ENCODE assay signal across 27 mouse cellular contexts in the genomic region with DNA sequence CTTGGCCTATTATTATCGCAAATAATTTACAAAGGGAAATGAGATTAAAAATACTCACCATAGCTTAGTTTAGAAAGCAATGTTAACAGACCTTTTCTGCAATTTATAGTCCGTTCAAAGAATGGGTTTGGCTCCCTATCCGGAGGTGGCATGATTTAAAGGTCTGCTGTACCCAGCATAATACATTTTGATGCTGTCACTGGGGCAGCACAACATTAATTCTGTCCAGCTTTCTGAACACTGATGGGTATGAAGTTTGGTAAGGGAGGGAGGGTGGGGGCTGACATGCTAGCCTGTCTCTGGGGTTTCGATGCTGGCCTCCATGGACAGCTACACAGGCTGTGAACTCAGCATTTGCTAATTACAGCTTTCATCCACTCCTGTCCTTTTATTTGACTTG.
A peak's percentile ranks its signal among the peaks of the same experiment; 100 is the strongest.
DNase-seq lines count a peak whose midpoint lies in the region; ATAC-seq and TF ChIP-seq lines count a peak whose summit lies in the region.
"Had no signal": no experiment of that assay in that cellular context is flagged by ENCODE, and none has a peak within 500 bp of the region (broad histone marks: within the 10 kb centered on the region; RNA-seq: fewer than 3 reads in every experiment).

No protein-coding gene starts in this region.

- intact Hi-C loops in heart, adult 2 months (cut with DNase I) = no loop called here

- H3K9me3 ChIP-seq in neural tube, embryonic 12.5 days = 0 out of 2 replicates have a peak, but pooled peaks cover 2% of the 10 kb centered on the region
- H3K9me3 ChIP-seq: embryonic facial prominence, embryonic 13.5 days; embryonic facial prominence, embryonic 15.5 days; forebrain, embryonic 12.5 days; G1E had no signal

- TF ChIP-seq CTCF in heart, adult 2 months (IDR thresholded peaks at IDR 0.05) = no peak

- no peak overlapping the region for H3K27ac ChIP-seq in heart, adult 2 months
- H3K27ac ChIP-seq in neural tube, embryonic 12.5 days = no peak overlapping the region
- H3K27ac ChIP-seq: embryonic facial prominence, embryonic 13.5 days; embryonic facial prominence, embryonic 15.5 days; forebrain, embryonic 10.5 days; forebrain, embryonic 12.5 days had no signal

- ATAC-seq in neural tube, embryonic 12.5 days (ENCODE audit: low FRiP score, low read depth) = peak; percentile 33; the same call in 1 of the 2 replicates
- ATAC-seq: activated CD4-positive, CD25-positive, alpha-beta regulatory T cell, adult 4 months; CD4-positive, CD25-positive, alpha-beta regulatory T cell, adult 4 months; forebrain, embryonic 14.5 days; forebrain, embryonic 16.5 days; Patski had no signal

- no peak overlapping the region for H3K9ac ChIP-seq in heart, adult 2 months (ENCODE audit: low read depth, low read length)
- H3K9ac ChIP-seq in neural tube, embryonic 12.5 days = no peak overlapping the region
- H3K9ac ChIP-seq: embryonic facial prominence, embryonic 13.5 days; embryonic facial prominence, embryonic 15.5 days; forebrain, embryonic 12.5 days had no signal

- H3K27me3 ChIP-seq in heart, adult 2 months (ENCODE audit: control insufficient read depth, insufficient read depth, low read length) = no peaks in the 10 kb centered on the region
- H3K27me3 ChIP-seq in neural tube, embryonic 12.5 days (replicated peaks) = no peaks in the 10 kb centered on the region
- H3K27me3 ChIP-seq: CH12.LX; embryonic facial prominence, embryonic 13.5 days; embryonic facial prominence, embryonic 15.5 days; forebrain, embryonic 12.5 days; Patski had no signal

- H3K36me3 ChIP-seq in heart, adult 2 months (ENCODE audit: control insufficient read depth, insufficient read depth, low read length) = no peaks in the 10 kb centered on the region
- no peaks in the 10 kb centered on the region for H3K36me3 ChIP-seq in neural tube, embryonic 12.5 days
- H3K36me3 ChIP-seq: embryonic facial prominence, embryonic 13.5 days; embryonic facial prominence, embryonic 15.5 days; forebrain, embryonic 10.5 days; forebrain, embryonic 12.5 days; G1E had no signal

- no peak for TF ChIP-seq POLR2A in heart, adult 2 months (IDR thresholded peaks at IDR 0.05; ENCODE audit: insufficient read depth, low read depth, low read length)

- no peak for TF ChIP-seq EP300 in heart, adult 2 months (IDR thresholded peaks at IDR 0.05; ENCODE audit: insufficient read depth, low read depth, low read length)

- no peak overlapping the region for H3K4me2 ChIP-seq in neural tube, embryonic 12.5 days (replicated peaks)
- H3K4me2 ChIP-seq: embryonic facial prominence, embryonic 13.5 days; embryonic facial prominence, embryonic 15.5 days; forebrain, embryonic 12.5 days had no signal

- peak; percentile 10 for DNase-seq in heart, adult 11 months
- DNase-seq in heart, adult 2 months = no peak
- DNase-seq in neural tube, embryonic 10.5 days (ENCODE audit: extremely low spot score, low spot score) = no peak
- no peak for DNase-seq in kidney, adult 11 months
- DNase-seq: adrenal gland, adult 8-10 months; adrenal gland, postnatal 14 days; adrenal gland, postnatal 36 days; B cell, adult 2 months; cerebellum, adult 11-12 months; cerebellum, adult 2 months; cerebellum, adult 9-10 months; cerebellum, postnatal 14 days; cerebellum, postnatal 36 days; embryo, embryonic 11 days had no signal

- WGBS in heart, adult 2 months = 91% methylated on average over 4 of the region's 4 CpGs
- 78% methylated on average over 4 of the region's 4 CpGs for WGBS in neural tube, embryonic 12.5 days

- no peak overlapping the region for H3K4me3 ChIP-seq in heart, adult 2 months
- no peak overlapping the region for H3K4me3 ChIP-seq in neural tube, embryonic 12.5 days
- H3K4me3 ChIP-seq: embryonic facial prominence, embryonic 13.5 days; embryonic facial prominence, embryonic 15.5 days; erythroblast, embryonic 14.5 days; forebrain, embryonic 10.5 days; forebrain, embryonic 12.5 days had no signal

- H3K79me2 ChIP-seq in heart, adult 2 months (replicated peaks; ENCODE audit: control insufficient read depth, insufficient read depth, low read length) = no peaks in the 10 kb centered on the region

- no peaks in the 10 kb centered on the region for H3K4me1 ChIP-seq in heart, adult 2 months (ENCODE audit: control insufficient read depth, insufficient read depth, low read length)
- H3K4me1 ChIP-seq in neural tube, embryonic 12.5 days = no peaks in the 10 kb centered on the region
- H3K4me1 ChIP-seq: embryonic facial prominence, embryonic 15.5 days; forebrain, embryonic 12.5 days had no signal
